Mouse (Mus musculus) embryonic facial prominence, embryonic 14.5 days (tissue): ENCODE measurements around the gene Cxcl17. TPM values are rescaled to one million over a fixed set of nuclear protein-coding genes. Genes with fewer than 3 reads are reported as not detected.

Experiments used
- ATAC-seq: fragments of 200-750 bp; cut with Nextera tagmentation; 2 replicates; pipeline ENCODE4 v1.8.0; 2017; ENCODE audit warnings: low read depth, moderate number of reproducible peaks, moderate TSS enrichment
- DNase-seq: peaks from one replicate; pipeline ENCODE4 v3.0.0-alpha.2; 2015; ENCODE audit warnings: low spot score
- H3K27ac ChIP-seq: fragments of 300-500 bp; sonication (generic); replicated peaks from 2 replicates; pipeline ENCODE4 v1.5.1; 2014; ENCODE audit warnings: low read depth, mild to moderate bottlenecking, low read length, moderate library complexity
- H3K27me3 ChIP-seq: fragments of 300-500 bp; sonication (generic); replicated peaks from 2 replicates; pipeline ENCODE4 v1.6.1; 2014; ENCODE audit warnings: low read length; ENCODE audit not compliant: control insufficient read depth, insufficient read depth
- H3K36me3 ChIP-seq: fragments of 300-500 bp; sonication (generic); 2 replicates; pipeline ENCODE4 v1.6.1; 2014; ENCODE audit warnings: low read length, mixed read lengths; ENCODE audit not compliant: control insufficient read depth, insufficient read depth
- H3K4me1 ChIP-seq: fragments of 300-500 bp; sonication (generic); 2 replicates; pipeline ENCODE4 v1.6.1; 2014; ENCODE audit warnings: antibody characterized with exemption, low read length; ENCODE audit not compliant: control insufficient read depth, insufficient read depth
- H3K4me2 ChIP-seq: fragments of 300-500 bp; sonication (generic); 2 replicates; pipeline ENCODE4 v1.6.1; 2014; ENCODE audit warnings: low read depth, mild to moderate bottlenecking, low read length, moderate library complexity, mixed read lengths
- H3K4me3 ChIP-seq: fragments of 300-500 bp; sonication (generic); 2 replicates; pipeline ENCODE4 v1.5.1; 2014; ENCODE audit warnings: low read depth, mild to moderate bottlenecking, low read length
- H3K9ac ChIP-seq: fragments of 300-500 bp; sonication (generic); 2 replicates; pipeline ENCODE4 v1.6.1; 2014; ENCODE audit warnings: low read depth, mild to moderate bottlenecking, low read length, moderate library complexity, mixed read lengths
- H3K9me3 ChIP-seq: fragments of 300-500 bp; sonication (generic); 2 replicates; pipeline ENCODE4 v1.6.1; 2016; ENCODE audit warnings: low read length; ENCODE audit not compliant: control insufficient read depth
- WGBS: fragments of 180-500 bp; shearing (Covaris S2); extraction: QIAGEN DNeasy Blood & Tissue Kit; methylation state at CpG from one replicate; pipeline ENCODE4 v1.1.7; 2014; 5-methylcytosine and 5-hydroxymethylcytosine counted together
- polyA plus RNA-seq: library from polyadenylated mRNA; unstranded; fragments of >200 nt; fragmentation: Nextera tagmentation; extraction: Ambion mirVana; gene quantifications from 2 replicates; pipeline ENCODE4 v1.2.1, GENCODE M21; 2014

Cxcl17 gene
- polyA plus RNA-seq, 1 experiment from 2014 or later, result 1.9 TPM

DNA sequence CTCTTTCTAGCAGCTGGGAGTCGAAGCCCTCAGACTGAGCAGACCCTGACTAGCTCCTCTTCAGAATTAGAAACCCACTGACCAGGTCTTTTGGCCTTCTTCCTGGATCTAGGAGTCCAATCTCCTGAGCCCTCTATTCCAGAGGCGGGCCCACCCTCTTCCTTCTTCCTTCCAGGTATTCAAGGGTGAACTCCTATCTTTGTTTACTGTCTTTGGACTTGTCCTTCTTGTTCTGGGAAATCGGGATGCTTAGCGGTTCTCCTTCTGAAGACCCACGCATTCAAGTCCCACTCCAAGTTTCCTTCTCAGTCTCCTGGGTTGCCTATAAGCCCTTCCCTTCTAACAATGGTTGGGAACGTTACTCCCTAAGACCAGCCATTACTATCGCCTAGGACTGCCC lies 23.8 kb downstream of the Cxcl17 start:
- H3K36me3 ChIP-seq, result peaks cover 30% of the 10 kb centered on the region; the same call in 1 of the 2 replicates
- H3K4me1 ChIP-seq, result peaks cover 10% of the 10 kb centered on the region
- no peak overlapping the region for H3K9ac ChIP-seq
- no peak for ATAC-seq
- H3K4me2 ChIP-seq, result no peak overlapping the region
- no peak overlapping the region for H3K27ac ChIP-seq
- H3K4me3 ChIP-seq, result no peak overlapping the region
- DNase-seq, result no peak
- 88% methylated on average over 7 of the region's 7 CpGs for WGBS
- H3K27me3 ChIP-seq, result no peaks in the 10 kb centered on the region
- H3K9me3 ChIP-seq, result no peaks in the 10 kb centered on the region

DNA sequence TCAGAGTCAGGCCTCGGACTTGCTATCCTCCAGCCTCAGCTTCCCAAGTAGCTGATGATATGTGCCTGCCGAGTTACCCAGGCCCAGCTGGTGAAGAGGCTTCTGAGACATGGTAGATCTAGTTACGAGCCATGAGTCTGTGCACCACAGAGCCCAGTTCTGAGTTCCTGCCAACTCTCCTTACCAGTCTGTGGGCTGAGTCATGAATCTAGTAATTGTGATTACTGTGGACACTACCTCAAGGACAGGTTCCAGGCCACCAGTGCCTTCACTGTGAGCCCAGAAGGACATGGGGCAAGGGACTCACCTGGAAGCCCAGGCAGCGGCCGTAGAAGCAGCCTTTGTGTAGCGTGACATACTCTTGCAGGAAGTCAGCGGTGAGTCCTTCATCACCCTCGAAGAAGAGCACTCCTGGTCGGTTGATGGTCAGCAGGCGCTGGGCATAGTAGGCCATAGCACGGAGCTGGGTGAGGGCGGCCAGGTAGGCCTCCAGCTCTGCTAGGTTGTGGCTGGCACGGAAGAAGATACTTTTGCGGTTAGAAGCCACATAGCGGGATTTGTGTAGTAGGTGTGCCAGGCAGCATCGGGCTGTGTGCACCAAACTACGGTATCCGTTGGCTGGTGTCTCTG lies 24.8 kb downstream of the Cxcl17 start:
- peaks cover 8% of the 10 kb centered on the region; the same call in 1 of the 2 replicates for H3K4me1 ChIP-seq
- H3K27ac ChIP-seq, result no peak overlapping the region
- ATAC-seq (no peak), DNase-seq (no peak)
- no peaks in the 10 kb centered on the region for H3K27me3 ChIP-seq
- H3K36me3 ChIP-seq, result peaks cover 40% of the 10 kb centered on the region
- H3K4me3 ChIP-seq, result no peak overlapping the region
- no peaks in the 10 kb centered on the region for H3K9me3 ChIP-seq
- H3K4me2 ChIP-seq, result no peak overlapping the region
- 94% methylated on average over 18 of the region's 18 CpGs for WGBS
- no peak overlapping the region for H3K9ac ChIP-seq

DNA sequence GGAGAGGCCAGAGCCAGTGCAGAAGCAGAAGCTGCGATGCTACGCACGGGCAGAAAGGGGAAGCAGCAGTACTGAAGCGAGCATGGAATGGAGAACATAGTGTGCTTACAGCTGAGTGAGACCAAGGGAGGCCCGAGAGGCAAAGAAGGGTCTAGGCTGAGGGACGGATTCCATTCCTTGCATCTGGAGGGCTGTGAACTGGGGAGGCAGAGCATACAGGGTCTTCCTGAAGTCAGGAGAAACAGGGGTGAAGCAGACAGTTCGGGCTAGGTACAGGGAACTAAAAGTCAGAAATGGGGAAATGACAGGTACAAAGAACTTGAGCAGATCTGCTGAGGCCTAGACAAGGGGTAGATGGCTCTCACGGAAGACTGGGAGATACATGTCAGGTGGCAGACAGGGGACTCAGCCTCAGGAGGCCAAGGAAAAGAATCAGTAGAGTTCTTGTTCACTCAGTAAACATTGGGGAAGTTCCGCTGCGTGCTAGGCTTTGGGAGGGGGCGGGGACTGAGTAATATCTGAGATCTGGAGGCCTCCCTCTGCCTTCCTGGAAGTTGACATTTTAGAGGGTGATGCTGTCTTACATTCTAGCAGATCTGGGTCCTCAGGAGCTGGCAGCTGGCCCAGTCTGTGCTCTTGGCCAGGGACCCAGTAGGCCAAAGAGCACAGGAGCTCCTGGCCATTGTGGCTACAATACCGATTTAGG lies 26.7 kb downstream of the Cxcl17 start:
- H3K9ac ChIP-seq, result no peak overlapping the region
- H3K36me3 ChIP-seq, result peaks cover 40% of the 10 kb centered on the region
- DNase-seq (peak; percentile 34), ATAC-seq (no peak)
- peaks cover 8% of the 10 kb centered on the region; the same call in 1 of the 2 replicates for H3K4me1 ChIP-seq
- 80% methylated on average over 12 of the region's 12 CpGs for WGBS
- H3K4me3 ChIP-seq, result no peak overlapping the region
- no peak overlapping the region for H3K4me2 ChIP-seq
- no peaks in the 10 kb centered on the region for H3K9me3 ChIP-seq
- H3K27me3 ChIP-seq, result no peaks in the 10 kb centered on the region
- 0 out of 2 replicates have a peak overlapping the region, but pooled peaks have one; percentile 35 for H3K27ac ChIP-seq

DNA sequence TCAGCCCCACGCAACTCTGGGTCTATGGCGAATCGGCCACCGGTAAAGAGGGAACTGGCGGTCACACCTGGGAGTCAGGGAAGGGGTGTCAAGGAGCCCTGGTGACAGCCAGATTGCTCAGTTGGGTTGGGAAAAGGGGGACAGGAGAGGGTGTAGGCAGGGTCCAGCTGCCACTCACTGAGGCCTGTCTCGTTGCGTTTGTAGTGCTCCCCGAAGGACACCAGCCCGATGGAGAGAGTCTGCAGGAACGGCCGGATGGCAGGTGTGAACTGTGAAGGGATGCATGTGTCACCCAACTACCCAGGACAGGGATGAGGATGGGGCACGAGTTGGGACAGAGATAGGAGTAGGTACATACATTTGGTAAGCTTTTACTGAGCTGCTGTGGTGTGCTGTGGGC lies 27.4 kb downstream of the Cxcl17 start:
- Histone ChIP-seq H3K4me2 (no peak overlapping the region), H3K27ac (no peak overlapping the region), H3K27me3 (no peaks in the 10 kb centered on the region), H3K36me3 (peaks cover 40% of the 10 kb centered on the region), H3K4me3 (no peak overlapping the region), H3K4me1 (peaks cover 4% of the 10 kb centered on the region), H3K9me3 (no peaks in the 10 kb centered on the region), H3K9ac (no peak overlapping the region)
- ATAC-seq (no peak), DNase-seq (no peak)
- 91% methylated on average over 12 of the region's 12 CpGs for WGBS

DNA sequence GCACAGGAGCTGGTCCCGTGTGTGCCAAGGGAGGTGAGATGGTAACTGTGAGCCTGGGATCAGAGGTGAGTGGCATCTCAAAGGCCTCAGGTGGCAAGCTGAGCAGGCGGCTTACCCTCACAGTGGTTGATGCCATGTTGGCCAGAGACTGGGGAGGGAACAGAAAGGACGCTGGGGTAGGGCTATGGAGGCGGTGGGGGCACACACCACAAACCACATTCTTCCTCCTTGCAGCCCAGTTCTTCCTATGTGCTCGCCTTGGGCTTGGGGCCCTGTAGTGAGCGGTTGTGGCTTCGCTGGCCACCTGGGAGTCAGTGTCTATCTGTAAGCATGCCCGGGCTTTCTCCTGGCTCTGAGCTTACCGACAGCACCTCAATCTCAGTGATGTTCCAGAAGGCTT lies 27.9 kb downstream of the Cxcl17 start:
- no peaks in the 10 kb centered on the region; the same call in 1 of the 2 replicates for H3K4me1 ChIP-seq
- no peak for DNase-seq
- WGBS, result 95% methylated on average over 5 of the region's 9 CpGs
- H3K36me3 ChIP-seq, result peaks cover 40% of the 10 kb centered on the region
- no peak overlapping the region for H3K4me3 ChIP-seq
- H3K9ac ChIP-seq, result no peak overlapping the region
- no peaks in the 10 kb centered on the region for H3K27me3 ChIP-seq
- no peak overlapping the region for H3K4me2 ChIP-seq
- ATAC-seq, result no peak
- no peaks in the 10 kb centered on the region for H3K9me3 ChIP-seq
- H3K27ac ChIP-seq, result no peak overlapping the region

DNA sequence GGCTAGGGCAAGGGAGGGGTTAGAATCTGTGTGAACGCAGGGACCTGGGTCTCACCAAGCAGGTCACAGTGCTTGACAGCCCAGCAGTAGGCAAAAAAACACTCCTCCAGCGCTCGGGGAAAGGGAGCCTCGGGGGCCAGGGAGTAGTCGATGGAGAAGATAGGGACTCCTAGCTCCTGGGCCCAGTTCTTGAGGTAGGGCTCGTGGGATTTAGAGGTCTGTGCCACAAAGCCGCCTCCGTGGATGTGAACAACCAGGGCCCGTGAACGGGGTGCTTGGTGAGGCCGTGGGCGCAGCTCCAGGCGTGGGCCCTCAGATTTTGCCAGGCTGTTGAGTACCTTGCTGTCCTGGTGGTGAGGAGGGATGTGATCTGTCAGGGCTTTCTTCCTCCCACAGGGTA lies 28.4 kb downstream of the Cxcl17 start:
- Histone ChIP-seq H3K27ac (no peak overlapping the region), H3K4me1 (no peaks in the 10 kb centered on the region; the same call in 1 of the 2 replicates), H3K9me3 (no peaks in the 10 kb centered on the region), H3K9ac (no peak overlapping the region), H3K36me3 (peaks cover 40% of the 10 kb centered on the region), H3K4me2 (no peak overlapping the region), H3K4me3 (no peak overlapping the region), H3K27me3 (no peaks in the 10 kb centered on the region)
- DNase-seq, result no peak
- no peak for ATAC-seq
- WGBS, result 83% methylated on average over 13 of the region's 13 CpGs

DNA sequence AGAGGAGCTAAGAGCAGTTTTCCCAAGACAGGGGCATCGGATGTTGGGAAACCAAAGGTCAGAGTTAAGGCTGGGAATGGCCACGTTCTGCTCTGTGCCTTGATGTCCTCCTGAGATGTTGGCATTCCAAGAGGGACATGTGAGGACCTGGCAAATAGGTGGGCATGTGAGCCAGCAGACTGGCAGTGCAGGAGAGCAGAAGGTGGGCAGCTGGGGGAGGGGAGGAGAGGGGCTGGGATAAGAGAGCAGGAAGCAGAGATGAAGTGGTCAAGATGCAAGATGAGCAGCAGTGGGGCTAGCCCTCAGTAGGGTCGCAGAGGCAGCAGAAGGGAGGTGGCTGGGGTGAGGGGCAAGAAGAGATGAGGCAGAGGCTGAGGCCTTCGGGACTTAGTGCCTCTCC lies 28.8 kb downstream of the Cxcl17 start:
- H3K4me1 ChIP-seq, result no peaks in the 10 kb centered on the region; the same call in 1 of the 2 replicates
- H3K36me3 ChIP-seq, result peaks cover 40% of the 10 kb centered on the region
- no peaks in the 10 kb centered on the region for H3K9me3 ChIP-seq
- no peaks in the 10 kb centered on the region for H3K27me3 ChIP-seq
- ATAC-seq, result no peak
- no peak overlapping the region for H3K4me2 ChIP-seq
- no peak overlapping the region for H3K27ac ChIP-seq
- no peak for DNase-seq
- WGBS, result 75% methylated on average over 4 of the region's 4 CpGs
- H3K4me3 ChIP-seq, result no peak overlapping the region
- H3K9ac ChIP-seq, result no peak overlapping the region

DNA sequence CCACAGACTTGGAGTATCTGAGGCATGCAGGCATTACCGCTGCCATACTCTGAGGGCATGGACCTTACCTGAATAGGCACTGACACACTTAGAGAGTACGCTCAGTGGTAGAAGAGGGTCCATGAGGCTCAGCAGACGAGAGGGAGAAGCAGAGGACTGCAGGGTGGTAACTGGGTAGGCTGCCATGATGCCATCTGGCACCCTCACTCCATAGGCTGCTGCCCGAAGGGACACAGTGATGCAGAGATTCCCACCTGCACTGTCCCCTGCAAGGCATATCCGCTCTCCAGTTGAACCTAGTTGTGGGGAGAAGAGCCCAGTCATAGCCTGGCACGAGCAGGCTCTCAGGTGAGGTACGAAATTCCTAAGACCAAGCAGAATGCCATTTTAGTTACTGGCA lies 29.3 kb downstream of the Cxcl17 start:
- Histone ChIP-seq H3K36me3 (peaks cover 38% of the 10 kb centered on the region), H3K27me3 (no peaks in the 10 kb centered on the region), H3K27ac (no peak overlapping the region), H3K9me3 (no peaks in the 10 kb centered on the region), H3K4me3 (no peak overlapping the region), H3K9ac (no peak overlapping the region), H3K4me2 (no peak overlapping the region), H3K4me1 (no peaks in the 10 kb centered on the region; the same call in 1 of the 2 replicates)
- 87% methylated on average over 7 of the region's 7 CpGs for WGBS
- ATAC-seq, result no peak
- no peak for DNase-seq

DNA sequence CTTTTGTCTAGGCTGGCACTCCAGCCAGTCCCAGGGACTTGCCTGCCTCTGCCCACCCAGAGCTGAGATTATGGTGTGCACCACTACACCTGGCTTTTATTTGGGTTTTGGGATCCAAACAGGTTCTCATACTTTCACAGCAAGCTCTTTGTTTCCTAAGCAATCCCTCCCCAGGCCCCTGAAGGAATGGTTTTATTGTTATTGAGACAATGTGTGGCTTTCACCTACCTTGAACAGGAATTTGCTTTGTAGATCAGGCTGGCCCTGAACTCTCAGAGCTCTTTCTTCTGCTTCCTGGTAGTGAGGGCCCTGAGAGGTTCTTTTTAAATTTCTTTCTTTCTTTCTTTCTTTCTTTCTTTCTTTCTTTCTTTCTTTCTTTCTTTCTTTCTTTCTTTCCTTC lies 30.1 kb downstream of the Cxcl17 start:
- ATAC-seq (no peak), DNase-seq (no peak)
- Histone ChIP-seq H3K27ac (no peak overlapping the region), H3K36me3 (peaks cover 29% of the 10 kb centered on the region), H3K4me2 (no peak overlapping the region), H3K4me3 (no peak overlapping the region), H3K27me3 (no peaks in the 10 kb centered on the region), H3K9me3 (no peaks in the 10 kb centered on the region), H3K4me1 (no peaks in the 10 kb centered on the region; the same call in 1 of the 2 replicates), H3K9ac (no peak overlapping the region)
